Mouse (Mus musculus) hindbrain, postnatal 0 days (tissue): ENCODE results near the gene Olfr1297. TPM values are rescaled to one million over a fixed set of nuclear protein-coding genes. Genes with fewer than 3 reads are reported as not detected.
A peak's percentile ranks its signal among the peaks of the same experiment; 100 is the strongest.

Experiments used
- ATAC-seq: fragments of 200-750 bp; cut with Nextera tagmentation; 2 replicates; pipeline ENCODE4 v1.8.0; 2017; ENCODE audit warnings: mild to moderate bottlenecking, moderate TSS enrichment, moderate library complexity
- DNase-seq: peaks from one replicate; pipeline ENCODE4 v3.0.0-alpha.2; 2015; ENCODE audit warnings: low spot score
- H3K27ac ChIP-seq: fragments of 300-500 bp; sonication (generic); 2 replicates; pipeline ENCODE4 v1.5.1; 2014; ENCODE audit warnings: mild to moderate bottlenecking
- H3K27me3 ChIP-seq: fragments of 300-500 bp; sonication (generic); 2 replicates; pipeline ENCODE4 v1.6.1; 2014; ENCODE audit warnings: low read length, mixed read lengths; ENCODE audit not compliant: insufficient read depth
- H3K36me3 ChIP-seq: fragments of 300-500 bp; sonication (generic); 2 replicates; pipeline ENCODE4 v1.6.1; 2014; ENCODE audit warnings: low read length, mixed read lengths; ENCODE audit not compliant: insufficient read depth
- H3K4me1 ChIP-seq: fragments of 300-500 bp; sonication (generic); 2 replicates; pipeline ENCODE4 v1.6.1; 2014; ENCODE audit warnings: antibody characterized with exemption, low read length, mixed read lengths; ENCODE audit not compliant: insufficient read depth
- H3K4me2 ChIP-seq: fragments of 300-500 bp; sonication (generic); 2 replicates; pipeline ENCODE4 v1.6.1; 2014; ENCODE audit warnings: low read depth, mild to moderate bottlenecking, low read length, moderate library complexity, mixed read lengths
- H3K4me3 ChIP-seq: fragments of 300-500 bp; sonication (generic); 2 replicates; pipeline ENCODE4 v1.5.1; 2014; ENCODE audit warnings: low read length
- H3K9ac ChIP-seq: fragments of 300-500 bp; sonication (generic); replicated peaks from 2 replicates; pipeline ENCODE4 v1.6.1; 2014; ENCODE audit warnings: mild to moderate bottlenecking, low read length, moderate library complexity, mixed read lengths
- H3K9me3 ChIP-seq: fragments of 300-500 bp; sonication (generic); 2 replicates; pipeline ENCODE4 v1.6.1; 2016; ENCODE audit warnings: low read length, mixed read lengths
- CTCF ChIP-seq: IDR thresholded peaks from 2 replicates; pipeline ENCODE4 v1.5.1; 2016; ENCODE audit warnings: antibody characterized with exemption, control low read depth, low read depth
- WGBS: fragments of 180-500 bp; shearing (Covaris S2); extraction: QIAGEN DNeasy Blood & Tissue Kit; methylation state at CpG from one replicate; pipeline ENCODE4 v1.1.7; 2014; 5-methylcytosine and 5-hydroxymethylcytosine counted together
- polyA plus RNA-seq: library from polyadenylated mRNA; unstranded; fragments of >200 nt; fragmentation: Nextera tagmentation; extraction: Ambion mirVana; gene quantifications from 2 replicates; pipeline ENCODE4 v1.2.1, GENCODE M21; 2015
- total RNA-seq: library from RNA; depleted of rRNA; stranded (reverse); fragments of >200 nt; gene quantifications from 2 replicates; pipeline ENCODE4 v1.2.3, GENCODE M21; 2014; rRNA removed

Olfr1297 gene
- total RNA-seq (not detected in 2 replicates), polyA plus RNA-seq (not detected in 2 replicates)

DNA sequence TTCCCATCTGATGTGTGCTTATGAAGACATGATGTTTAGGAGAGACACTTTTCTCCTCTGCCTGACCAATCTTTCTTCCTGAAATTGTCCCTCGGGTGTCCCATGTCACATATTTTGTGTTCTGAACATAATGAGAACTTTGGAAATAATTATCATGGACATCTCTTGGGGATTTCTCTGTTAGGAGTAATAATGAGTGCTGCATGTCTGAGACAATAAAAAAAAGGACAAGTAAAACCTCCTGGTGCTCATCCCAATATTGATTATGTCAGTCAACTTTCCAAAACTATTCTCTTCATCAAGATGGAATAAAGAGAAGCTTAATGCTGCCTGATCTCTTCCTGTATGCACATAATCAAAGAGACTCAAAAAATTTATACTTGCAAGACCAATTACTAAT lies at the start of gene Olfr1297:
Gene Olfr1297 (minus strand): TSS at position 101 of the 400 bp plus-strand sequence.
- Histone ChIP-seq H3K27ac (no peak within 1 kb of the TSS), H3K4me2 (no peak within 1 kb of the TSS), H3K27me3 (no peaks in the 10 kb centered on the region), H3K9me3 (no peaks in the 10 kb centered on the region), H3K4me1 (no peaks in the 10 kb centered on the region), H3K36me3 (no peaks in the 10 kb centered on the region), H3K4me3 (no peak within 1 kb of the TSS), H3K9ac (no peak within 1 kb of the TSS)
- 64% methylated on average over 1 of the region's 1 CpGs for WGBS
- no peak for TF ChIP-seq CTCF
- DNase-seq (peak; percentile 1), ATAC-seq (no peak)

DNA sequence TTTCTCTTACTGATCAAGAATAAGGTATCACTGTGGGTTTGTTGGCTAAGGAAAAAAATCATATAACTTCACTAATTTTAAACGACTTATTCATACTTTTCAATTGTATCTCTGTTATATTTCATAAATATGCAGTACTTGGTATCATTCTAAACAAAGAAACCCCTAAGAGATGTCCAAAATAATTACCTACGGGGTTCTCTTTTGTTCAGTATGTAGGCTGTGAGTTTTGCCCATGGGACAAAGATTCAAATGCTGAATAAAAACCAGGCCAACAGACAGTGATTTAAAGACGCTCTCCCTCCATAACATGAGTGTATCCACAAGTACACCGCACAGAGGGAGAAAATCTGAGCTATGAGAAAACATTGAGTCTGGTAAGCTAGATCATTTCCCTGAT lies 34.8 kb upstream of the Olfr1297 start, which contains the start of gene Olfr1299:
Gene Olfr1299 (plus strand): TSS at position 301 of the 400 bp plus-strand sequence.
- Histone ChIP-seq H3K27ac (no peak within 1 kb of the TSS), H3K9ac (no peak within 1 kb of the TSS), H3K9me3 (no peaks in the 10 kb centered on the region), H3K4me3 (no peak within 1 kb of the TSS), H3K36me3 (no peaks in the 10 kb centered on the region), H3K27me3 (no peaks in the 10 kb centered on the region), H3K4me2 (no peak within 1 kb of the TSS), H3K4me1 (no peaks in the 10 kb centered on the region)
- ATAC-seq = no peak
- TF ChIP-seq CTCF = no peak
- WGBS = 75% methylated on average over 4 of the region's 4 CpGs
- DNase-seq = no peak

DNA sequence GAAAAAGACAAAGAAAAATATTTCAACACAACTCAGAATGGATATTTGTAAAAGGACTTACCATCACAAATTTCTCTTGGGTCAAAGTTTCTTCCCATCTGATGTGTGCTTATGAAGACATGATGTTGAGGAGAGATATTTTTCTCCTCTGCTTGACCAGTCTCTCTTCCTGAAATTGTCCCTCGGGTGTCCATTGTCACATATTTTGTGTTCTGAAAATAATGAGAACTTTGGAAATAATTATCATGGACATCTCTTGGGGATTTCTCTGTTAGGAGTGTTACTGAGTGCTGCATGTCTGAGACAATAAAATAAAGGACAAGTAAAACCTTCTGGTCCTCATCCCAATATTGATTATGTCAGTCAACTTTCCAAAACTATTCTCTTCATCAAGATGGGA lies 22.8 kb upstream of the Olfr1297 start, which contains the start of gene Olfr1298:
Gene Olfr1298 (minus strand): TSS at position 101 of the 400 bp plus-strand sequence.
- ATAC-seq (no peak), DNase-seq (no peak)
- WGBS = 82% methylated on average over 1 of the region's 1 CpGs
- H3K9me3 ChIP-seq = no peaks in the 10 kb centered on the region
- H3K27ac ChIP-seq = no peak within 1 kb of the TSS
- H3K36me3 ChIP-seq = no peaks in the 10 kb centered on the region
- H3K4me3 ChIP-seq = no peak within 1 kb of the TSS
- no peaks in the 10 kb centered on the region for H3K4me1 ChIP-seq
- no peaks in the 10 kb centered on the region for H3K27me3 ChIP-seq
- no peak for TF ChIP-seq CTCF
- H3K9ac ChIP-seq = no peak within 1 kb of the TSS
- no peak within 1 kb of the TSS for H3K4me2 ChIP-seq

DNA sequence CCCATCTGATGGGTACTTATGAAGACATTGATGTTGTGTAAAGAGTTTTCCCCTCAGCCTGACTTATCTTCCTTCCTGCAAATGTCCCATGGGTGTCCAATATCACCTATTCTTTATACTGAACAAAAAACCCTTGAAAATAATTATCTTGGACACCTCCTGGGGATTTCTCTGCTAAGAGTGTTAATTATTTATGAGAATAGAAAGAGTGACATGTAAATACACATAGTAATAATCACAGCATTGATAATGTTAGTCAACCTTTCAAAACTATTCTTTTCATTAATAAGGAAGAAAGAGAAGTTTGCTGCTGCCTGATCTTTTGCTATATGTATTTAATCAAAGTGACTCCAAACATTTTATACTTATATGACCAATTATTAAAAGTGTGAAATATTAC lies 56.7 kb downstream of the Olfr1297 start, which contains the start of gene Olfr1295:
Gene Olfr1295 (minus strand): TSS at position 101 of the 400 bp plus-strand sequence.
- DNase-seq (no peak), ATAC-seq (no peak)
- H3K36me3 ChIP-seq = no peaks in the 10 kb centered on the region
- H3K27ac ChIP-seq = no peak within 1 kb of the TSS
- no peaks in the 10 kb centered on the region for H3K9me3 ChIP-seq
- H3K4me1 ChIP-seq = no peaks in the 10 kb centered on the region
- no peak within 1 kb of the TSS for H3K4me3 ChIP-seq
- no peak for TF ChIP-seq CTCF
- H3K9ac ChIP-seq = no peak within 1 kb of the TSS
- H3K27me3 ChIP-seq = no peaks in the 10 kb centered on the region
- H3K4me2 ChIP-seq = no peak within 1 kb of the TSS

Other genes starting within 250 kb of the Olfr1297 start
- gene Olfr1286, start 203.4 kb downstream of the Olfr1297 start, total RNA-seq = not detected in 2 replicates
- not detected in 2 replicates for gene Olfr1286, start 203.4 kb downstream of the Olfr1297 start, polyA plus RNA-seq
- not detected in 2 replicates for gene Olfr1287, start 177.4 kb downstream of the Olfr1297 start, total RNA-seq
- gene Olfr1287, start 177.4 kb downstream of the Olfr1297 start, polyA plus RNA-seq = not detected in 2 replicates
- not detected in 2 replicates for gene Olfr1288, start 152.4 kb downstream of the Olfr1297 start, total RNA-seq
- not detected in 2 replicates for gene Olfr1288, start 152.4 kb downstream of the Olfr1297 start, polyA plus RNA-seq
- not detected in 2 replicates for gene Olfr1289, start 145.7 kb downstream of the Olfr1297 start, total RNA-seq
- not detected in 2 replicates for gene Olfr1289, start 145.7 kb downstream of the Olfr1297 start, polyA plus RNA-seq
- gene Olfr1290, start 132.7 kb downstream of the Olfr1297 start, total RNA-seq = not detected in 2 replicates
- gene Olfr1290, start 132.7 kb downstream of the Olfr1297 start, polyA plus RNA-seq = not detected in 2 replicates
- gene Olfr1291-ps1, start 129.3 kb downstream of the Olfr1297 start, total RNA-seq = not detected in 2 replicates
- not detected in 2 replicates for gene Olfr1291-ps1, start 129.3 kb downstream of the Olfr1297 start, polyA plus RNA-seq
- not detected in 2 replicates for gene Olfr1293-ps, start 101.3 kb downstream of the Olfr1297 start, total RNA-seq
- not detected in 2 replicates for gene Olfr1293-ps, start 101.3 kb downstream of the Olfr1297 start, polyA plus RNA-seq
- gene Olfr1294, start 86.2 kb downstream of the Olfr1297 start, total RNA-seq = not detected in 2 replicates
- gene Olfr1294, start 86.2 kb downstream of the Olfr1297 start, polyA plus RNA-seq = not detected in 2 replicates
- gene Olfr1295, start 56.8 kb downstream of the Olfr1297 start, total RNA-seq = not detected in 2 replicates
- gene Olfr1295, start 56.8 kb downstream of the Olfr1297 start, polyA plus RNA-seq = not detected in 2 replicates
- not detected in 2 replicates for gene Olfr1298, start 22.7 kb upstream of the Olfr1297 start, total RNA-seq
- not detected in 2 replicates for gene Olfr1298, start 22.7 kb upstream of the Olfr1297 start, polyA plus RNA-seq
- not detected in 2 replicates for gene Olfr1299, start 34.9 kb upstream of the Olfr1297 start, total RNA-seq
- not detected in 2 replicates for gene Olfr1299, start 34.9 kb upstream of the Olfr1297 start, polyA plus RNA-seq
- not detected in 2 replicates for gene Olfr1301, start 124.5 kb upstream of the Olfr1297 start, total RNA-seq
- not detected in 2 replicates for gene Olfr1301, start 124.5 kb upstream of the Olfr1297 start, polyA plus RNA-seq
- not detected in 2 replicates for gene Olfr1302, start 150.9 kb upstream of the Olfr1297 start, total RNA-seq
- gene Olfr1302, start 150.9 kb upstream of the Olfr1297 start, polyA plus RNA-seq = 0.10 TPM in 1 of 2 replicates, not detected in the other
- not detected in 2 replicates for gene Olfr1303, start 193.8 kb upstream of the Olfr1297 start, total RNA-seq
- not detected in 2 replicates for gene Olfr1303, start 193.8 kb upstream of the Olfr1297 start, polyA plus RNA-seq